Mouse (Mus musculus): ENCODE data around the gene Dst.

The Dst gene

GRCm38 (mm10) chr1:33908191-33908962 is at the start of gene Dst:
TSS of gene Dst (plus strand) at chr1:33908225.
- DNase-seq (ENCODE audit: low spot score), result no peak

- no peak for DNase-seq (ENCODE audit: low spot score)
Observed at GRCm38 (mm10) chr1:33869031-33869430, 39.0 kb upstream of the Dst start.

GRCm38 (mm10) chr1:33869437-33869836 is 38.6 kb upstream of the Dst start:
- DNase-seq (ENCODE audit: low spot score), result no peak

DNA sequence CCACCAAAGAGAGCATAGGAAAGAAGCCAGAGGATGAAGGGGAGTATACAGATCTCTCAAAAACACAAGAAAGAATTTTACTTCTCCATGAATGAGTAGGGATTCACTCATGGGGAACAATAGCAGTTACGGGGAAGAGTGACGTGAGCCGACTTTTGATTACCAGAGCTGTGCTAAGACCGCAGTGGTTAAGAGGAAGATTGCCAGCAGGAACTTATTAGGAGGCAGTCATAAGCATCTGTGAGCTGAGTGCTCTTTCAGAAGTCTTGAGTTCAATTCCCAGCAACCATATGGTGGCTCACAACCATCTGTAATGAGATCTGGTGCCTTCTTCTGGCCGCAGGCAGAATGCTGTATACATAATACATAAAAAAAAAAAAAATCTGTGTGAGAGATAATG is 34.5 kb upstream of the Dst start:
- no peak for DNase-seq (ENCODE audit: low spot score)

GRCm38 (mm10) chr1:33875691-33876090 is 32.3 kb upstream of the Dst start:
- DNase-seq (ENCODE audit: low spot score), result no peak

DNA sequence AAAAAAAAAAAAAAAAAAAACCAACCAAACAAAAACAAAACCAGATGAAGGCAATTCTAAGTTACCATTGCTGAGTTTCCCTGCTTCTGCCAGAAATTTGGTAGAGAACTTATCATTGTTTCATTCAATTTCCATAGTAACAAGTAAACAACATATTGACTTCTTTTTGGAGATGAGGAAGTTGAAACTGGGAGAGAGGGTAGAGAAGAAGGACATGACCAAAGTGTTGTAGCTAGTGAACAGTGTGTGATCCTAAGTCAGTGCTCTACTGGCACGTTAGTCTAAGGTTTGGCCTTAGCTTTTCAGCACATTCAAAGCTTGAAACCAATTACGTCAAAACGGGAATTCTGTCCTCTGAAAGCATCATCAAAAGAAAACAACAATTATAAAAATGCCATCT is 31.6 kb upstream of the Dst start:
- no peak for DNase-seq (ENCODE audit: low spot score)

- DNase-seq (ENCODE audit: low spot score), result no peak
Observed at GRCm38 (mm10) chr1:33878170-33878569, 29.9 kb upstream of the Dst start.

DNA sequence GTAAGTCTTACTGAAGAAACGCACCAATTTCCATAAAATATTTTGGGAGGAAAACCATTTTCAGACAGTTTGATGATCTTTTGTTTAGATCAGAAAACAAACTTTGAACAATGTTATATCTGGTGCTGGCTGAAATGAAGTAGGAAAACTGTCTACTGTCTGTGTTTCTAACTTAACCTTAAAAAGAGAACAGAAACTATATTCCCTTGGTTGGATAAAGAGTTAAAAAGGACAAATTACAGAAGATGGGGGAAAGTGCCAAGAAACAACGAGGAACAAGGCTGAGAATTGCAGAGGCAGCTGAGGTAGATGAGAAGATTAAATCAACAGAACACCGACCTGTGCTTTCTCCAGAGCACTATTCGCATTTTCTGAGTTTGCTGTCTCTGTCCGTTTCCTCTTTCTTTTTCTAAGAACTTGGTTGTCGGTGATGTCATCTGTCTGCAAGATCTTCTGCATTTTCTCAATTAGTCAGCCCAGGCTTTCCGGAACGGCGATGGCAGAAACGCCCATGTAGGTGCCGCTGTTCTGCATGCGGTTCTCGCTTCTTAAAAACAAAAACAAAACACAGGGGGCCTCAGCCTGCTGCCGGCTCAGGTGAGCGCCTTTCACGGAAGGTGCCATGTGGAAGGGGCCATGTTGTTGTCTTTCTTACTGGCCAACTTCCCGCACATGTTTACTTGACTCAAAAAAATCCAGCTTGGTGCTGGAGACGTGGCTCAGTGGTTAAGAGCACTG is 24.8 kb upstream of the Dst start:
- no peak for DNase-seq (ENCODE audit: low spot score)

GRCm38 (mm10) chr1:33892784-33893183 is 15.2 kb upstream of the Dst start:
- DNase-seq (ENCODE audit: low spot score), result no peak

GRCm38 (mm10) chr1:33896116-33896515 is 11.9 kb upstream of the Dst start:
- DNase-seq (ENCODE audit: low spot score), result no peak

DNA sequence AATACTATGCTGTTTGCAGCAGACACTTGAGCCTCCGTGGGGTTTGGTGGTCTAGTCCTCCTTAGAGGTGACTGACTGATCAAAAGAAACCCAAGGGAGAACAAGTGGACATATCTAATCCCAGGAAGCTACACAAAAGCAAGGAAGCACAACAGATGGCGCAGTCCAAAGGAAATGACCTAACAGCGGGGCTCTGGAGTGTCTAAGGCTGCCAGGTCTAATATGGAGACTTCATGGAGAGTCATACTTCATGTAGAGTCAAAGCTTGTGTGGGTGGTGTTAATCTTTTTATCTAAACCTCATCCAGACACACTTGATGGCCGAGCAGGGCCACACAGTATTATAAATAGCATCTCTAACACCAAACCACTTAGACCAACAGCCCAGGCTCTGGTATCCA is 11.4 kb upstream of the Dst start:
- no peak for DNase-seq (ENCODE audit: low spot score)

GRCm38 (mm10) chr1:33897426-33897825 is 10.6 kb upstream of the Dst start:
- DNase-seq (ENCODE audit: low spot score), result no peak

GRCm38 (mm10) chr1:33898373-33898772 is 9.7 kb upstream of the Dst start:
- no peak for DNase-seq (ENCODE audit: low spot score)

DNA sequence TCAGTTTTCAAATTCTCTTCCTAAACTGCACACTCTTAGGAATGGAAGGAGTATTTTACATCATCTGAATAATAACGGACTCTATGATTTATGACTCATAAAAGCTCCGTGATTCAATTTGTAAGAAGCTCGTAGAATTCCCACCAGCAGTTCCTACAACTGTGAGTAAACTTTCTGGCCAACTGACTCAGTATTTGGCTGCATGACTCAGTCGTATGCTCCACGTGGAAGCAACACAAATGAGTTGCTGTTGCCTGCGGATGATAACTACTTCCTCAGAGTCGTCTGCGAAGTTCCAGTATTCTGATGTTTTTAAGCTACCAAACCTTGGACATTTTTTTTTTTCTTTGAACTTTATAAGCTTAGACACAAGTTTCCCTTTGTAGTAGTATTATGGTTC is 7.8 kb upstream of the Dst start:
- no peak for DNase-seq (ENCODE audit: low spot score)

DNA sequence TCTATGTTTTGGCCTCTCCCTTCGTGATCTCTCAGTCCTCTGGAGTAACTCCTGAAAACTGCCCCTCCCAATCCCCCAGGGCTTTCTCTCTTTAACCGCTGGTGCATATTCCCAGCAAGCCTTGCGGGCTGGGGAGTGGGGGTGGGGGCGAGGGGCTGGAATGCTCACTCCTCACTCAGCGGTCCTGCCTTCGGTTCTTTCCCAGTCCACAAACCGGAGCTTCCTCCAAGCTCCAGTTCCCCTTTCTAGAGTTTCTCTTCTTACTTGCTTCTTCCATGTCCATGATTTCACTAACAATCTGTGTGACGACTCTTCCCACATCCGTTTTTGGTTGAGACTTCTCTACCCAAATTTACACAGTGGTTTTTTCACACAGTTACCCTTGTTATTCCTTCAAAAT is 4.4 kb upstream of the Dst start:
- DNase-seq (ENCODE audit: low spot score), result no peak

DNA sequence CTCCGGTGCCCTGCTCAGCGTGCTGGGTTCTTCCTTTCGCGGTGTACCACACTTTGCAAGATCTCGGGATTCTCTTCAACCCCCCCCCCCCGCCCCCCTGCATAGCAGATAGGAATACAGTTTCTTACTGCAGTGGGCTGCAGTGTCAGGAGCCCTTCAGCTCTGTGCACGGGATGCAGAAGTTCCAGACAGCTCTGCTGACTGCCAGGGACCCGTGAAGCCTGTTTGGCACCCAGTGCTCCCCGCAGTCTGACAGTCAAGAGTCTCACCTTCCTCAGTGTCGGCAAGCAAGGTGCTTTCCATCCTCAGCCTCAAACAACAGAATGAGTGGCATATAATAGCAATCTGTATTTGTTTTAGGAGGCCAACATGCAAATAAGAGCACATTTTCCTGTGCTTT is 1.8 kb upstream of the Dst start:
- DNase-seq (ENCODE audit: low spot score), result no peak

DNA sequence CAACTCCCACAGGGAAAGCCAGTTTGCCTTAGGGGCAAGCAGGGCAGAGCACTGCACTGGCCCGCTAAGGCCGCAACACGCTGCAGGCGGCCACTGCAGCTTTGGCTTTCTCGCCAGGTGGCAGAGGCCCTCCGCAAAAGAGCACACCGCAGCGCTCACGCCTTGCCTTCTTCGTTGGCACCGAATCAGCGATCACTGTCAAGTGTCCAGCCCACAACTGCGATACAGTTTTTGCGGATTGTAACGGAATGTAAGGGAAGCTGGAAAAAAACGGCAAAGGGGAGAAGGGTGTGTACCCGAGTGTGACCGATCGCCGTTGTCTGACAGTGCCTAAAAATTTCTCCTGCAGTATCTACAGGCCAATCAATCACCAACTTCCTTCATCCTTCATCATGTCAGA is 1.1 kb upstream of the Dst start:
- no peak for DNase-seq (ENCODE audit: low spot score)

DNA sequence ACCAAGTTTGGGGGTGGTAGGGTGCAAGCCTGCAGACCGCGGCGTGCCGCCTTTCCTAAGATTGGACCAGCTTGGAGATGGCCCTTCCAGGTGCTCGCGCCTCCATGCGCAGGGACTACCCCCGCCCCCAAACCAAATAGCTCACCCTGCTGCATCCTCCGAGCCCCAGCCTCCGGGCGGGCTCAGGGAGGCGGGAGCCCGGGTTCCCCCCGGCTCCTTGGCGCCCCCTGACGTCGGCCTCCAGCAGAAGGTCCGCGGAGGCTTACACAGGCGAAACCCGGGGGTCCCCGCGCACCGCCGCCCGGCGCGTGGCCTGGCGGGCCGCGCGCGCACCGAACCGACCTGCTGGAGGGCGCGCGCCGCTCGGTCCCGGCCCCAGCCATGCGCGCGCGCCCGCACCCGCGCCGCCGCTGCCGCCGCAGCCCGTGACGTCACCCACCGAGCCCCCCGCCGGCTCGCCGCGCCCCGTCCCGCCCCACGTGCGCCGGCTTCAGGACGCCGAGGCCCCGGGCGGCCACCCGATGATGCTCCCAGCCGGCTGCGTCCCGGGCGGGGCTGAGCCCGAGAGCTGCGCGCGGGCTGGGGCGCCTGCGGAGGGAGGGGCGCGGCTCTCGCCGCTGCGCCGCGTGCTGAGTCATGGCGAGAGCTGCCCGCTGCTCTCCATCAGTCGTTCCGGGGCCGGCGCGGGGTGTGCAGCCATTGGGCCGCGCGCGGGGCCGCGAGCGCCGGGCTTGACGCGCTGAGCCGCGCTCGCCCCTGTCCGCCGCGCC is 419 bp upstream of the Dst start, which contains the start of gene Bend6:
TSS of gene Bend6 (minus strand) at position 396 of the 770 bp plus-strand sequence.
- no peak for DNase-seq (ENCODE audit: low spot score)

GRCm38 (mm10) chr1:33911589-33911988 is 3.6 kb downstream of the Dst start:
- no peak for DNase-seq (ENCODE audit: low spot score)

DNA sequence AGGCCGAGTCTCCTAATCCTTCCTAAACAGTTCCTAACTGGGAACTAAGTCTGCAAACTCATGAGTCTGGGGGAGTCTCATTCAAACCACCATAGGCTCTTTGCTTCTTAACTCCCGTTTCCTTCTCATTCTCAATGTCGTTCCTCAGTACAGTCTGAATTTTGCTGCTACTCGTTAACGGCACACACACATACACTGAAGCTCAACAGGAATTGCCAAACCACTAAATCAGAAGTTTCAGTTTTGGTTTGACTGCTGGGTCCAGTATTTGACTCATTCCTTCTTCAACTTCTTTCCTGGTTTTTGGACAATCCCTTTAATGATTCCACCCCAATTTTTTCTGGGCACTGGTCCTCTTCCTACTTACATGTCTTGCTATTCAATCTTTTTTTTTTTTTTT is 8.5 kb downstream of the Dst start:
- DNase-seq (ENCODE audit: low spot score), result no peak

GRCm38 (mm10) chr1:33922975-33923374 is 14.9 kb downstream of the Dst start:
- DNase-seq (ENCODE audit: low spot score), result no peak

GRCm38 (mm10) chr1:33925283-33925682 is 17.3 kb downstream of the Dst start:
- DNase-seq (ENCODE audit: low spot score), result no peak

GRCm38 (mm10) chr1:33927466-33927865 is 19.4 kb downstream of the Dst start:
- DNase-seq (ENCODE audit: low spot score), result no peak
